Mouse (Mus musculus) liver, adult 2 months (tissue): ENCODE results near the gene Prdx4.

Experiments used
- CTCF ChIP-seq: fragments of 200-500 bp; IDR thresholded peaks from 2 replicates; pipeline ENCODE4 v1.5.1; 2011; ENCODE audit warnings: low read depth, low read length, control low read depth
- POLR2A ChIP-seq: fragments of 200-500 bp; IDR thresholded peaks from 2 replicates; pipeline ENCODE4 v1.6.1; 2011; ENCODE audit warnings: low read length, control low read depth; ENCODE audit not compliant: insufficient read depth; ENCODE audit errors: extremely low read depth

DNA sequence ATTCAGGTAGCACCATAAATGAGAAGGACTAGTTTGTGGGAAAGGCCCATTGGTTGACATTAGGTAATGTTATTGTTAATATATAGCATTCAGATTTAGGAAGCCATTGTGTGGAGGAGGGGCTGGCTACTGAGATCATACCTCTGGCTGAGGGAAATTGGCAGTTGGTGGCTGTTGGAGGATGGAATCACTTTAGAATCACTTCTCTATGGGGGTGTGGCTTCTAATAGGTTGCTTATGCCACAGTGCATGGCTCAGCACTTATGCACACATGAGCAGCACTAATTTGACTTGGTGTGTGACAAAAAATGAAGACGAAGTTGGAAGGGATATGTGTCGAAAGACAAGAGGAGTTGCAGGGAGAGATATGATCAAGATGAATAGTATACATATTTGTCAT, 5.7 kb upstream of the Prdx4 start:
- TF ChIP-seq POLR2A, result no peak
- TF ChIP-seq CTCF, result no peak
